9 mouse cellular contexts compared by ENCODE assay signal in genomic region chr7:19843561-19843960, GRCm38 (mm10). TPM values are rescaled to one million over a fixed set of nuclear protein-coding genes. Genes with fewer than 3 reads are reported as not detected.
DNase-seq lines count a peak whose midpoint lies in the region; ATAC-seq and TF ChIP-seq lines count a peak whose summit lies in the region.
"Had no signal": no experiment of that assay in that cellular context is flagged by ENCODE, and none has a peak within 500 bp of the region (broad histone marks: within the 10 kb centered on the region; RNA-seq: fewer than 3 reads in every experiment).

No protein-coding gene starts in this region.

- no peak overlapping the region for H3K4me2 ChIP-seq in forebrain, embryonic 11.5 days (ENCODE audit: low read depth, low read length, severe bottlenecking)
- H3K4me2 ChIP-seq: heart, embryonic 13.5 days had no signal

- 5% methylated on average over 11 of the region's 11 CpGs for WGBS in forebrain, embryonic 11.5 days

- peak; percentile 61 for ATAC-seq in forebrain, embryonic 11.5 days (replicated peaks; ENCODE audit: low FRiP score)

- no peaks in the 10 kb centered on the region for H3K36me3 ChIP-seq in E14TG2a.4 (ENCODE audit: insufficient read depth, low read length)
- H3K36me3 ChIP-seq in forebrain, embryonic 11.5 days (ENCODE audit: control insufficient read depth, insufficient read depth, low read length), result no peaks in the 10 kb centered on the region
- H3K36me3 ChIP-seq: heart, embryonic 13.5 days had no signal

- no peak overlapping the region for H3K27ac ChIP-seq in forebrain, embryonic 11.5 days (ENCODE audit: low read depth, low read length)
- no peak overlapping the region for H3K27ac ChIP-seq in layer of hippocampus, adult 2 months
- H3K27ac ChIP-seq: heart, embryonic 13.5 days had no signal

- H3K4me1 ChIP-seq in E14TG2a.4 (replicated peaks; ENCODE audit: low read depth, low read length), result peaks cover 67% of the 10 kb centered on the region
- 0 out of 2 replicates have a peak, but pooled peaks cover 2% of the 10 kb centered on the region for H3K4me1 ChIP-seq in forebrain, embryonic 11.5 days (replicated peaks; ENCODE audit: control insufficient read depth, insufficient read depth, low read length)

- DNase-seq in adrenal gland, postnatal 4 days (ENCODE audit: low spot score in 2 of 2), result peak; percentile 44 to 50
- DNase-seq in forebrain, embryonic 11.5 days (ENCODE audit: low spot score), result peak; percentile 86
- DNase-seq in heart, postnatal 4 days, result peak; percentile 85
- DNase-seq in layer of hippocampus, adult 2 months (ENCODE audit: low spot score in 2 of 2), result peak; percentile 23 to 65
- peak; percentile 83 for DNase-seq in lung, postnatal 14 days
- DNase-seq in retina, embryonic 14.5 days (ENCODE audit: low spot score), result peak; percentile 88
- peak; percentile 88 for DNase-seq in thymus, postnatal 4 days

- H3K27me3 ChIP-seq in E14TG2a.4 (ENCODE audit: insufficient read depth, low read length), result peaks cover 13% of the 10 kb centered on the region
- H3K27me3 ChIP-seq in forebrain, embryonic 11.5 days (ENCODE audit: control insufficient read depth, insufficient read depth, low read length), result 0 out of 2 replicates have a peak, but pooled peaks cover 2% of the 10 kb centered on the region

- H3K9ac ChIP-seq in forebrain, embryonic 11.5 days (ENCODE audit: low read length), result no peak overlapping the region
- H3K9ac ChIP-seq: heart, embryonic 13.5 days had no signal

- no peaks in the 10 kb centered on the region for H3K9me3 ChIP-seq in E14TG2a.4 (ENCODE audit: low read length)
- H3K9me3 ChIP-seq in forebrain, embryonic 11.5 days (ENCODE audit: control insufficient read depth, low read length), result no peaks in the 10 kb centered on the region
- H3K9me3 ChIP-seq: heart, embryonic 13.5 days had no signal

- TF ChIP-seq CTCF in E14TG2a.4 (conservative IDR thresholded peaks at IDR 0.05; ENCODE audit: low read length), result peak; percentile 74
- TF ChIP-seq CTCF in layer of hippocampus, adult 2 months (conservative IDR thresholded peaks at IDR 0.05), result peak; percentile 98

- H3K4me3 ChIP-seq in E14TG2a.4 (replicated peaks; ENCODE audit: low read length), result no peak overlapping the region
- H3K4me3 ChIP-seq in forebrain, embryonic 11.5 days (ENCODE audit: low read depth, low read length), result no peak overlapping the region
- H3K4me3 ChIP-seq in layer of hippocampus, adult 2 months, result no peak overlapping the region
- H3K4me3 ChIP-seq: heart, embryonic 13.5 days had no signal

RNA-seq across cellular contexts. Expression of gene Gm19345, which starts 8.2 kb away (rescaled TPM):
- not detected for total RNA-seq in adrenal gland, postnatal 4 days (2021)
- polyA plus RNA-seq in forebrain, embryonic 11.5 days (2014; fragmentation: Nextera tagmentation; extraction: Ambion mirVana), result not detected in 2 replicates
- total RNA-seq in heart, postnatal 4 days (2021), result not detected
- total RNA-seq in layer of hippocampus, adult 2 months (2021), result 1 to 10 TPM in 1 of 2 experiments, under 1 TPM in 1; 0.86 to 1.6 TPM
- polyA plus RNA-seq: heart, embryonic 13.5 days had no signal

RNA-seq across cellular contexts. Expression of gene Ceacam16, which starts 17.5 kb away (rescaled TPM):
- total RNA-seq in adrenal gland, postnatal 4 days (2021), result under 1 TPM in 1 of 2 experiments, not detected in 1; 0.20 TPM
- polyA plus RNA-seq in forebrain, embryonic 11.5 days (2014; fragmentation: Nextera tagmentation; extraction: Ambion mirVana), result 0.32 TPM in 1 of 2 replicates, not detected in the other
- total RNA-seq in heart, postnatal 4 days (2021), result under 1 TPM in 1 of 2 experiments, not detected in 1; 0.38 TPM
- not detected for total RNA-seq in layer of hippocampus, adult 2 months (2021)

RNA-seq across cellular contexts. Expression of gene Bcl3, which starts 21.0 kb away (rescaled TPM):
- total RNA-seq in adrenal gland, postnatal 4 days (2021), result 10 to 100 TPM in 1 of 2 experiments, 1 to 10 TPM in 1; 9.6 to 11.5 TPM
- polyA plus RNA-seq in forebrain, embryonic 11.5 days (2014; fragmentation: Nextera tagmentation; extraction: Ambion mirVana), result 0.51 and 1.1 TPM in 2 replicates
- 1 to 10 TPM; 4.0 TPM for total RNA-seq in heart, postnatal 4 days (2021)
- under 1 TPM; 0.46 to 0.83 TPM for total RNA-seq in layer of hippocampus, adult 2 months (2021)

RNA-seq across cellular contexts. Expression of gene Ceacam19, which starts 44.2 kb away (rescaled TPM):
- not detected for total RNA-seq in adrenal gland, postnatal 4 days (2021)
- not detected in 2 replicates for polyA plus RNA-seq in forebrain, embryonic 11.5 days (2014; fragmentation: Nextera tagmentation; extraction: Ambion mirVana)
- not detected for total RNA-seq in heart, postnatal 4 days (2021)
- total RNA-seq in layer of hippocampus, adult 2 months (2021), result not detected
- polyA plus RNA-seq: heart, embryonic 13.5 days had no signal

RNA-seq across cellular contexts. Expression of gene Cblc, which starts 47.0 kb away (rescaled TPM):
- total RNA-seq in adrenal gland, postnatal 4 days (2021), result 1 to 10 TPM in 1 of 2 experiments, under 1 TPM in 1; 0.68 to 1.0 TPM
- polyA plus RNA-seq in forebrain, embryonic 11.5 days (2014; fragmentation: Nextera tagmentation; extraction: Ambion mirVana), result 0.28 and 0.84 TPM in 2 replicates
- total RNA-seq in heart, postnatal 4 days (2021), result not detected
- not detected for total RNA-seq in layer of hippocampus, adult 2 months (2021)
